Mouse (Mus musculus): ENCODE results near the gene Mthfs. TPM values are rescaled to one million over a fixed set of nuclear protein-coding genes. Genes with fewer than 3 reads are reported as not detected.
"Not testable (repeated sequence)": the region's sequence is repeated elsewhere in the genome, so short reads cannot be mapped to it uniquely, and the experiment has no call there.

The Mthfs gene
- polyA plus RNA-seq (2015; fragmentation: Nextera tagmentation; extraction: Ambion mirVana): 32.8 and 36.5 TPM in 2 replicates

GRCm38 (mm10) chr9:89210353-89211064 lies at the start of gene Mthfs:
Gene Mthfs (plus strand): TSS chr9:89210676.
- H3K4me2 ChIP-seq (ENCODE audit: low read depth, low read length): peak within 1 kb of the TSS; percentile 51
- H3K9me3 ChIP-seq (ENCODE audit: control insufficient read depth, low read length); H3K27me3 ChIP-seq (ENCODE audit: control insufficient read depth, insufficient read depth, low read depth, low read length); H3K36me3 ChIP-seq (ENCODE audit: control insufficient read depth, insufficient read depth, low read length); H3K4me1 ChIP-seq (replicated peaks; ENCODE audit: control insufficient read depth, insufficient read depth, low read length): not testable (repeated sequence)
- ATAC-seq (ENCODE audit: low read depth): peak; percentile 76
- H3K4me3 ChIP-seq (ENCODE audit: low read length): peak within 1 kb of the TSS; percentile 39
- H3K9ac ChIP-seq (ENCODE audit: low read length): peak within 1 kb of the TSS; percentile 39; the same call in 1 of the 2 replicates
- WGBS: 20% methylated on average over 9 of the region's 12 CpGs
- H3K27ac ChIP-seq (ENCODE audit: low read length): peak within 1 kb of the TSS; percentile 61

GRCm38 (mm10) chr9:89172539-89172938 lies 37.9 kb upstream of the Mthfs start:
- ATAC-seq (ENCODE audit: low read depth); H3K9ac ChIP-seq (ENCODE audit: low read length); H3K4me1 ChIP-seq (replicated peaks; ENCODE audit: control insufficient read depth, insufficient read depth, low read length): not testable (repeated sequence)

GRCm38 (mm10) chr9:89178833-89179232 lies 31.6 kb upstream of the Mthfs start:
- not testable (repeated sequence) for H3K4me3 ChIP-seq (ENCODE audit: low read length); H3K9ac ChIP-seq (ENCODE audit: low read length); H3K27me3 ChIP-seq (ENCODE audit: control insufficient read depth, insufficient read depth, low read depth, low read length); H3K9me3 ChIP-seq (ENCODE audit: control insufficient read depth, low read length); H3K4me1 ChIP-seq (replicated peaks; ENCODE audit: control insufficient read depth, insufficient read depth, low read length); H3K27ac ChIP-seq (ENCODE audit: low read length); H3K4me2 ChIP-seq (ENCODE audit: low read depth, low read length); H3K36me3 ChIP-seq (ENCODE audit: control insufficient read depth, insufficient read depth, low read length); ATAC-seq (ENCODE audit: low read depth)
- WGBS: 25% methylated on average over 2 of the region's 3 CpGs

More at GRCm38 (mm10) chr9:89172539-89172938, 37.9 kb upstream of the Mthfs start:
- not testable (repeated sequence) for H3K9me3 ChIP-seq (ENCODE audit: control insufficient read depth, low read length); H3K36me3 ChIP-seq (ENCODE audit: control insufficient read depth, insufficient read depth, low read length); H3K27me3 ChIP-seq (ENCODE audit: control insufficient read depth, insufficient read depth, low read depth, low read length); H3K4me2 ChIP-seq (ENCODE audit: low read depth, low read length); H3K27ac ChIP-seq (ENCODE audit: low read length); H3K4me3 ChIP-seq (ENCODE audit: low read length)

GRCm38 (mm10) chr9:89179469-89179868 lies 31.0 kb upstream of the Mthfs start:
- H3K4me3 ChIP-seq (ENCODE audit: low read length); H3K4me1 ChIP-seq (replicated peaks; ENCODE audit: control insufficient read depth, insufficient read depth, low read length); ATAC-seq (ENCODE audit: low read depth); H3K27me3 ChIP-seq (ENCODE audit: control insufficient read depth, insufficient read depth, low read depth, low read length); H3K9me3 ChIP-seq (ENCODE audit: control insufficient read depth, low read length); H3K4me2 ChIP-seq (ENCODE audit: low read depth, low read length); H3K27ac ChIP-seq (ENCODE audit: low read length); H3K9ac ChIP-seq (ENCODE audit: low read length); H3K36me3 ChIP-seq (ENCODE audit: control insufficient read depth, insufficient read depth, low read length): not testable (repeated sequence)
- 79% methylated on average over 2 of the region's 4 CpGs for WGBS

GRCm38 (mm10) chr9:89187006-89187405 lies 23.5 kb upstream of the Mthfs start:
- not testable (repeated sequence) for H3K9ac ChIP-seq (ENCODE audit: low read length); H3K9me3 ChIP-seq (ENCODE audit: control insufficient read depth, low read length); H3K4me2 ChIP-seq (ENCODE audit: low read depth, low read length); H3K27me3 ChIP-seq (ENCODE audit: control insufficient read depth, insufficient read depth, low read depth, low read length); ATAC-seq (ENCODE audit: low read depth); H3K4me3 ChIP-seq (ENCODE audit: low read length); H3K27ac ChIP-seq (ENCODE audit: low read length); H3K36me3 ChIP-seq (ENCODE audit: control insufficient read depth, insufficient read depth, low read length); H3K4me1 ChIP-seq (replicated peaks; ENCODE audit: control insufficient read depth, insufficient read depth, low read length)
- WGBS: 79% methylated on average over 15 of the region's 15 CpGs

GRCm38 (mm10) chr9:89195483-89195882 lies 15.0 kb upstream of the Mthfs start:
- H3K27me3 ChIP-seq (ENCODE audit: control insufficient read depth, insufficient read depth, low read depth, low read length); ATAC-seq (ENCODE audit: low read depth); H3K4me3 ChIP-seq (ENCODE audit: low read length); H3K9me3 ChIP-seq (ENCODE audit: control insufficient read depth, low read length); H3K36me3 ChIP-seq (ENCODE audit: control insufficient read depth, insufficient read depth, low read length); H3K4me2 ChIP-seq (ENCODE audit: low read depth, low read length); H3K4me1 ChIP-seq (replicated peaks; ENCODE audit: control insufficient read depth, insufficient read depth, low read length); H3K27ac ChIP-seq (ENCODE audit: low read length); H3K9ac ChIP-seq (ENCODE audit: low read length): not testable (repeated sequence)

GRCm38 (mm10) chr9:89197509-89197908 lies 13.0 kb upstream of the Mthfs start:
- not testable (repeated sequence) for H3K4me3 ChIP-seq (ENCODE audit: low read length); H3K9ac ChIP-seq (ENCODE audit: low read length); H3K27me3 ChIP-seq (ENCODE audit: control insufficient read depth, insufficient read depth, low read depth, low read length); H3K9me3 ChIP-seq (ENCODE audit: control insufficient read depth, low read length); H3K4me2 ChIP-seq (ENCODE audit: low read depth, low read length); H3K4me1 ChIP-seq (replicated peaks; ENCODE audit: control insufficient read depth, insufficient read depth, low read length); H3K27ac ChIP-seq (ENCODE audit: low read length); H3K36me3 ChIP-seq (ENCODE audit: control insufficient read depth, insufficient read depth, low read length)
- WGBS: 44% methylated on average over 1 of the region's 1 CpGs
- ATAC-seq (ENCODE audit: low read depth): peak; percentile 97

- H3K27me3 ChIP-seq (ENCODE audit: control insufficient read depth, insufficient read depth, low read depth, low read length); H3K36me3 ChIP-seq (ENCODE audit: control insufficient read depth, insufficient read depth, low read length); H3K27ac ChIP-seq (ENCODE audit: low read length); H3K9ac ChIP-seq (ENCODE audit: low read length); H3K9me3 ChIP-seq (ENCODE audit: control insufficient read depth, low read length); H3K4me2 ChIP-seq (ENCODE audit: low read depth, low read length); ATAC-seq (ENCODE audit: low read depth); H3K4me1 ChIP-seq (replicated peaks; ENCODE audit: control insufficient read depth, insufficient read depth, low read length); H3K4me3 ChIP-seq (ENCODE audit: low read length): not testable (repeated sequence)
- 54% methylated on average over 3 of the region's 3 CpGs for WGBS
Measured at GRCm38 (mm10) chr9:89198349-89198748, 12.1 kb upstream of the Mthfs start.

- H3K9me3 ChIP-seq (ENCODE audit: control insufficient read depth, low read length); H3K36me3 ChIP-seq (ENCODE audit: control insufficient read depth, insufficient read depth, low read length); H3K27me3 ChIP-seq (ENCODE audit: control insufficient read depth, insufficient read depth, low read depth, low read length); H3K4me2 ChIP-seq (ENCODE audit: low read depth, low read length); H3K9ac ChIP-seq (ENCODE audit: low read length); H3K4me3 ChIP-seq (ENCODE audit: low read length); H3K4me1 ChIP-seq (replicated peaks; ENCODE audit: control insufficient read depth, insufficient read depth, low read length): not testable (repeated sequence)
- ATAC-seq (ENCODE audit: low read depth): peak; percentile 67
- WGBS: 33% methylated on average over 5 of the region's 5 CpGs
- peak within 1 kb of the TSS; percentile 50; the same call in 1 of the 2 replicates for H3K27ac ChIP-seq (ENCODE audit: low read length)
Measured at GRCm38 (mm10) chr9:89198969-89199416, 11.5 kb upstream of the Mthfs start, which contains the start of the genes Bcl2a1b and Gm29094. Gene Bcl2a1b (plus strand): TSS chr9:89199209. Gene Gm29094 (plus strand): TSS chr9:89199379.
